Mouse (Mus musculus): ENCODE measurements around the gene Hist1h1e. TPM values are rescaled to one million over a fixed set of nuclear protein-coding genes. Genes with fewer than 3 reads are reported as not detected.
"Not testable (repeated sequence)": the region's sequence is repeated elsewhere in the genome, so short reads cannot be mapped to it uniquely, and the experiment has no call there.

The Hist1h1e gene
- 6.8 and 6.9 TPM in 2 replicates for polyA plus RNA-seq (2015; fragmentation: Nextera tagmentation; extraction: Ambion mirVana)

DNA sequence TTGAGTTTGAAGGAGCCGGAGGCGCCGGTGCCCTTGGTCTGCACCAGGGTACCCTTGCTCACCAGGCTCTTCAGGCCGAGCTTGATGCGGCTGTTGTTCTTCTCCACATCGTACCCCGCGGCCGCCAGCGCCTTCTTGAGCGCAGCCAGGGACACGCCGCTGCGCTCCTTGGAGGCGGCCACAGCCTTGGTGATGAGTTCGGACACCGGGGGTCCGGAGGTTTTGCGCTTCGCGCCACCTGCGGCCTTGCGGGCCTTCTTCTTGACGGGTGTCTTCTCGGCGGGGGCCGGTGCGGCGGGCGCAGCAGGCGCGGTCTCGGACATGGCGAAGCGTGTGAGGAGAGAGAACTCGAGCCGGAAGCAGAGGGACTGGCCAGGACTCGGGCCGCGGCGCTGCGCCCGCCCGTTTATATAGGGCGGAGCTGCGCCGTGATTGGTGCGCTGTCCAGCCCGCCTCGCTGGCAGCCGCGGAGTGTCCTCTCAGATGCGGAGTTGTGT is at the start of gene Hist1h1e:
Gene Hist1h1e, minus strand, starts transcription at position 384 of the 497 bp plus-strand sequence.
- H3K4me2 ChIP-seq (replicated peaks; ENCODE audit: low read depth) = peak within 1 kb of the TSS; percentile 95
- peak within 1 kb of the TSS; percentile 69 for H3K4me3 ChIP-seq (ENCODE audit: low read depth, low read length)
- H3K36me3 ChIP-seq (ENCODE audit: control insufficient read depth, insufficient read depth); H3K9me3 ChIP-seq (ENCODE audit: control insufficient read depth); H3K27me3 ChIP-seq (replicated peaks; ENCODE audit: control insufficient read depth, insufficient read depth, low read length); H3K4me1 ChIP-seq (replicated peaks; ENCODE audit: control insufficient read depth, insufficient read depth, low read length): not testable (repeated sequence)
- WGBS = under 1% methylated on average over 53 of the region's 53 CpGs
- peak; percentile 89 for ATAC-seq
- peak within 1 kb of the TSS; percentile 93 for H3K9ac ChIP-seq (ENCODE audit: low read depth, low read length)
- peak within 1 kb of the TSS; percentile 96 for H3K27ac ChIP-seq (ENCODE audit: low read depth, low read length)

- 56% methylated on average over 3 of the region's 3 CpGs for WGBS
- TF ChIP-seq CTCF (IDR thresholded peaks at IDR 0.05; ENCODE audit: low read depth) = no peak
- no peak for ATAC-seq
- Histone ChIP-seq H3K27me3 (replicated peaks; ENCODE audit: control insufficient read depth, insufficient read depth, low read length) (no peaks in the 10 kb centered on the region), H3K9me3 (ENCODE audit: control insufficient read depth) (no peaks in the 10 kb centered on the region), H3K4me2 (replicated peaks; ENCODE audit: low read depth) (no peak overlapping the region), H3K4me1 (replicated peaks; ENCODE audit: control insufficient read depth, insufficient read depth, low read length) (no peaks in the 10 kb centered on the region), H3K36me3 (ENCODE audit: control insufficient read depth, insufficient read depth) (no peaks in the 10 kb centered on the region), H3K27ac (ENCODE audit: low read depth, low read length) (no peak overlapping the region), H3K4me3 (ENCODE audit: low read depth, low read length) (no peak overlapping the region), H3K9ac (ENCODE audit: low read depth, low read length) (no peak overlapping the region)
These were observed 40.2 kb upstream of the Hist1h1e start for GRCm38 (mm10) chr13:23662536-23662935.

DNA sequence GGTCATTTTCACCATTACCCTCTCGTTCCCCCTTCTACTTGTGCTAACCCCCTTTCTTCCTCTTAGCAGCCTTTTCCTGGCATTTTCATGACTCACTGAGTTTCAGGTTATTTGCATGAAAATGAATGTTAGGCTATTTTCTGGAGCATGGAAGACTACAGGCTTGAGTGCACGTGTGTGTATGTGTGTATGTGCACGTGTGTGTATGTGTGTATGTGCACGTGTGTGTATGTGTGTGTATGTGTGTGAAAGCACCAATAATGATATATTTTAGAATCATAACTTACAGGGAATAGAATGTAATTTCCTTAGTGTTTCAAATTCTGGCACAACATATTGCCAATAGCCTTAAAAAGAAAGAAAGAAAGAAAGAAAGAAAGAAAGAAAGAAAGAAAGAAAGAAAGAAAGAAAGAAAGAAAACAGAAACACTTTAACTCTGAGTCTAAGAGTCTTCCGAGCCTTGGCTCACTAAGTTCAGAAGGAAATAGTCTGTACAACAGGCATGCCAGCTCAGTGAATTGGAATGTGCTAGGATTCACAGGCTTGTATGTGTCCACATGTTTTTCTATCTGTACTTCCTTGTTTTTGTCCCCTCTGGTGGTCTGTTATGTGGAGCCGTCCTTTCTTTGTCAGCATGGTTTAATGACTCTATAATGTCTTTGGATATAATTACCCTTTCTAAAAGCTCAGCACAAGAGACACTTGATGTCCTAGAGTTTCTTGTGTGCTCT is 37.4 kb upstream of the Hist1h1e start:
- H3K9ac ChIP-seq (ENCODE audit: low read depth, low read length) = no peak overlapping the region
- H3K36me3 ChIP-seq (ENCODE audit: control insufficient read depth, insufficient read depth) = no peaks in the 10 kb centered on the region
- no peak for TF ChIP-seq CTCF (IDR thresholded peaks at IDR 0.05; ENCODE audit: low read depth)
- 68% methylated on average over 6 of the region's 6 CpGs for WGBS
- ATAC-seq = no peak
- no peaks in the 10 kb centered on the region for H3K9me3 ChIP-seq (ENCODE audit: control insufficient read depth)
- no peaks in the 10 kb centered on the region for H3K27me3 ChIP-seq (replicated peaks; ENCODE audit: control insufficient read depth, insufficient read depth, low read length)
- no peak overlapping the region for H3K4me2 ChIP-seq (replicated peaks; ENCODE audit: low read depth)
- H3K4me3 ChIP-seq (ENCODE audit: low read depth, low read length) = no peak overlapping the region
- no peak overlapping the region for H3K27ac ChIP-seq (ENCODE audit: low read depth, low read length)
- H3K4me1 ChIP-seq (replicated peaks; ENCODE audit: control insufficient read depth, insufficient read depth, low read length) = no peaks in the 10 kb centered on the region

- no peaks in the 10 kb centered on the region for H3K4me1 ChIP-seq (replicated peaks; ENCODE audit: control insufficient read depth, insufficient read depth, low read length)
- no peak overlapping the region for H3K4me3 ChIP-seq (ENCODE audit: low read depth, low read length)
- no peaks in the 10 kb centered on the region for H3K36me3 ChIP-seq (ENCODE audit: control insufficient read depth, insufficient read depth)
- no peaks in the 10 kb centered on the region for H3K9me3 ChIP-seq (ENCODE audit: control insufficient read depth)
- H3K4me2 ChIP-seq (replicated peaks; ENCODE audit: low read depth) = no peak overlapping the region
- H3K9ac ChIP-seq (ENCODE audit: low read depth, low read length) = no peak overlapping the region
- ATAC-seq = no peak
- peak; percentile 77 for TF ChIP-seq CTCF (IDR thresholded peaks at IDR 0.05; ENCODE audit: low read depth)
- H3K27me3 ChIP-seq (replicated peaks; ENCODE audit: control insufficient read depth, insufficient read depth, low read length) = no peaks in the 10 kb centered on the region
- 34% methylated on average over 1 of the region's 1 CpGs for WGBS
- H3K27ac ChIP-seq (ENCODE audit: low read depth, low read length) = no peak overlapping the region
These were observed 8.3 kb upstream of the Hist1h1e start for GRCm38 (mm10) chr13:23630653-23631052.

DNA sequence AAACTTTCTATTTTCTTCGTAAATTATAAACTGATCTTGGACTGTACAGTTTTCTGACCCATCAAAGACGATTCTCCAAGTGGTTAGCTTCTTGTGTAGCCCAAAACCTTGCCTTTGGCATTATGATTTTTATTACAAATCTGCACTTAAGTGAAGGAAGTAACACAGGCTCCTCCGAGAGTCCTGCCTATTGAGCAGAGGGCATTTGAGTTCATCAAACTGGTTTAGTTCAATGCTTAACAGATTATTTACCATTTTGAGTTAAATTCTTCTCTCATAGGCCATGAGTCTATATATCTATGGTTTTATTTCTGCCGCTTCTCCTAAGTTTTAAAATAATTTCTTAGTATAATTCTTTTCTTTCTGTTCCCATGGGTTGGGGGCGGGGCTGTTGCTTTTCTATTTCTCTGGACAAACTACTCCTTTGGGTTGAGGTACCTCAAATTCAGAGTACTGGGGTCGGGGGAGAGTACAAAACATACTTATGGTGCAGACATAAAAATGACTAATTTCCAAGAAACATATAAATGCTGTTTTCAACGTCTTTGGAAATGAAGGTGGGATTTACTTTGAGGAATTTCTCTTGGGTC is 598 bp upstream of the Hist1h1e start:
- Histone ChIP-seq H3K4me2 (replicated peaks; ENCODE audit: low read depth) (peak overlapping the region; percentile 95), H3K27ac (ENCODE audit: low read depth, low read length) (peak overlapping the region; percentile 96; the same call in 1 of the 2 replicates), H3K36me3 (ENCODE audit: control insufficient read depth, insufficient read depth) (no peaks in the 10 kb centered on the region), H3K4me1 (replicated peaks; ENCODE audit: control insufficient read depth, insufficient read depth, low read length) (0 out of 2 replicates have a peak, but pooled peaks cover 3% of the 10 kb centered on the region), H3K9me3 (ENCODE audit: control insufficient read depth) (no peaks in the 10 kb centered on the region), H3K9ac (ENCODE audit: low read depth, low read length) (peak overlapping the region; percentile 53; the same call in 1 of the 2 replicates), H3K4me3 (ENCODE audit: low read depth, low read length) (peak overlapping the region; percentile 69), H3K27me3 (replicated peaks; ENCODE audit: control insufficient read depth, insufficient read depth, low read length) (no peaks in the 10 kb centered on the region)
- WGBS = 25% methylated on average over 7 of the region's 7 CpGs
- no peak for ATAC-seq
- no peak for TF ChIP-seq CTCF (IDR thresholded peaks at IDR 0.05; ENCODE audit: low read depth)

DNA sequence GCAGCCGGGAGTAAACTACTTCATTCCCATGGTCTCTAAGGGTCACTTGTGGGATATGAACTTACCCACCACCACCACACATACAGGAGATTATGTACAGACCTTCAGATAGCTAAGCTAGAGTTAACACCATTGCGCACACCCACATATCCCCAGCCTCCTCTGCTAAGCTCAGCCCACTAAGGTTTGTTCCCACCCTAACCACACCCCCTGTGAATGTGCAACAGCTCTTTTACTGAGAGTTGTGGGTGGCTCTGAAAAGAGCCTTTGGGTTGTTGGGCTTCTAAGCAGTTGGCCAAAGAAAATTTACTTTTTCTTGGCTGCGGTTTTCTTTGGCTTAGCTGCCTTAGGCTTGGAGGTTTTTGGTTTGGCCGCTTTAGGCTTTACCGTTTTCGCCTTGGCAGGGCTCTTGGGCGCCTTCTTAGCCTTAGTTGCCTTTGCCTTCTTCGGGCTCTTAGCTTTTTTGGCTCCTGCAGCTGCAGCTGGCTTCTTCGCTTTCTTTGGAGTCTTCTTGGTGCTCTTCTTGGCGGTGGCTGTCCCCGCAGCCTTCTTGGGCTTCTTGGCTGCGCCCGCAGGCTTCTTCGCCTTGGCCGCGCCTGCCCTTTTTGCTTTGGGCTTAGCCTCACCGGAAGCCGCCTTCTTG is 705 bp downstream of the Hist1h1e start:
- peak overlapping the region; percentile 96 for H3K27ac ChIP-seq (ENCODE audit: low read depth, low read length)
- H3K27me3 ChIP-seq (replicated peaks; ENCODE audit: control insufficient read depth, insufficient read depth, low read length) = no peaks in the 10 kb centered on the region
- peak; percentile 83 for ATAC-seq
- H3K36me3 ChIP-seq (ENCODE audit: control insufficient read depth, insufficient read depth) = no peaks in the 10 kb centered on the region
- peak overlapping the region; percentile 95 for H3K4me2 ChIP-seq (replicated peaks; ENCODE audit: low read depth)
- H3K4me1 ChIP-seq (replicated peaks; ENCODE audit: control insufficient read depth, insufficient read depth, low read length) = 0 out of 2 replicates have a peak, but pooled peaks cover 3% of the 10 kb centered on the region
- H3K9ac ChIP-seq (ENCODE audit: low read depth, low read length) = peak overlapping the region; percentile 93
- H3K4me3 ChIP-seq (ENCODE audit: low read depth, low read length) = peak overlapping the region; percentile 69
- WGBS = 0% methylated on average over 18 of the region's 18 CpGs
- no peak for TF ChIP-seq CTCF (IDR thresholded peaks at IDR 0.05; ENCODE audit: low read depth)
- no peaks in the 10 kb centered on the region for H3K9me3 ChIP-seq (ENCODE audit: control insufficient read depth)

Data from intestine, postnatal 0 days (tissue).